Mouse (Mus musculus): ENCODE measurements around the gene Fam163a. TPM values are rescaled to one million over a fixed set of nuclear protein-coding genes. Genes with fewer than 3 reads are reported as not detected.

The Fam163a gene
- polyA plus RNA-seq, 1 experiment from 2014 or later, result 1.0 TPM

DNA sequence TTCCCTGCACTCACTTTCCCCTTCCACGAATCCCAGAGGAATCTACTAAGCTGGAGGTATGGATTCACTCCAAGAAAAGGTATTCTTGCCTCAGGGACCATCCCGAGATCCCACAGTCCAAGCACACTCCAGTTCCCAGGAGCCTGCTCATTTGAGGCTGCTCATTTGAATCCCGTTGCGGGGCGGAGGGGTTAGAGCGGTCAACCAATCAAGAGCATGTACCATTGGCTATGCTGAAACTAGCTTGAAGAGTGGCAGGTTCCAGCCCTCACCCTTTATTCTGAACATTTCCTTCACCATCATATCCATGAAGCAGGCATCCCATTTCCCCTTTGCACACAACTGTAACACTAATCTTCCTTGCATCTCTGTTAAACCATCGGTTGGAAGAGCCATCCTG lies 92.7 kb downstream of the Fam163a start:
- Histone ChIP-seq H3K27ac (no peak overlapping the region), H3K4me2 (0 out of 2 replicates have a peak overlapping the region, but pooled peaks have one; percentile 19), H3K9me3 (no peaks in the 10 kb centered on the region), H3K4me1 (replicated peaks) (peaks cover 15% of the 10 kb centered on the region), H3K4me3 (replicated peaks) (no peak overlapping the region), H3K27me3 (peaks cover 7% of the 10 kb centered on the region; the same call in 1 of the 2 replicates), H3K36me3 (no peaks in the 10 kb centered on the region), H3K9ac (replicated peaks) (no peak overlapping the region)
- 60% methylated on average over 7 of the region's 7 CpGs for WGBS
- ATAC-seq (ENCODE audit: insufficient number of reproducible peaks, insufficient read depth, low FRiP score, low TSS enrichment, low read depth), result no peak

DNA sequence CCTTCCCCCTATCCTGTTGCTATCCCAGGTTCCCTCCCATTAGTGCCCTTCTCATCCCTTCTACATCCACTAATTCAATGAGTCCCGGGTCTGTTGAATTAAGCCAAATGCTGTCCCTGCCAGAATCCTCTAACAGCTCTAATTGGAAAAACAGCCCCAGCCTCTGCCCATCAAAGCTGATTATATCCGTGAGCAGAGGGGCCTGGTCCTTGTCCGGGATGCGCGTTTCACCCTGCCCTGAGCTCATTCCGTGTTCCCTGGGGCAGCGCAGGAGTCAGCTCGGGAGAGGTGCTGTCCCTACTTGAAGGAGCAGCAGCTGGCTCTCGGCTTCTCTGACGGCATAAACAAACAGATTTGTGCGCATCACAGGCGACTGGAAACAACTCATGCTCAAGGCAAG lies 93.1 kb downstream of the Fam163a start:
- H3K27ac ChIP-seq, result no peak overlapping the region
- H3K36me3 ChIP-seq, result no peaks in the 10 kb centered on the region
- peaks cover 7% of the 10 kb centered on the region; the same call in 1 of the 2 replicates for H3K27me3 ChIP-seq
- WGBS, result 19% methylated on average over 12 of the region's 12 CpGs
- peaks cover 15% of the 10 kb centered on the region for H3K4me1 ChIP-seq (replicated peaks)
- no peak overlapping the region for H3K9ac ChIP-seq (replicated peaks)
- H3K4me3 ChIP-seq (replicated peaks), result no peak overlapping the region
- peak overlapping the region; percentile 19; the same call in 1 of the 2 replicates for H3K4me2 ChIP-seq
- ATAC-seq (ENCODE audit: insufficient number of reproducible peaks, insufficient read depth, low FRiP score, low TSS enrichment, low read depth), result no peak
- no peaks in the 10 kb centered on the region for H3K9me3 ChIP-seq

DNA sequence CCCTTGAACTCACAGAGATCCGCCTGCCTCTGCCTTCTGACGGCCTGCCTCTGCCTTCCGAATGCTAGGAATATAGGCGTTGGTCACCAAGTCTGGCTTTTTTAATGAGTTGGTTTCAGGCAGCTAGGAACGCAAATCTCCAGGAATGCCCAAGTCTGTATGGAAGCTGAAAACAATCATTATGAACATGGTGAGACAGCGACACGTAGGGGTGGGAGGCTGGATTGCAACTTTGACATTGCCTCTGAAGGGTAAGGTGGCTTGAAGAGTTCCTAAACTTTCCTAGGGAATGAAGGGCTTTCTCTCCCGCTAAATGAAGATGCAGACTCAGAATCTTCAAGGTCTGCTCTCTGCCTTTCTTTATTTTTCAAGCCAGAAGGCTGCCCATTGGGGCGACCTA lies 93.7 kb downstream of the Fam163a start:
- no peaks in the 10 kb centered on the region for H3K36me3 ChIP-seq
- H3K4me2 ChIP-seq, result no peak overlapping the region
- 74% methylated on average over 9 of the region's 9 CpGs for WGBS
- H3K4me1 ChIP-seq (replicated peaks), result peaks cover 15% of the 10 kb centered on the region
- peaks cover 7% of the 10 kb centered on the region; the same call in 1 of the 2 replicates for H3K27me3 ChIP-seq
- no peak for ATAC-seq (ENCODE audit: insufficient number of reproducible peaks, insufficient read depth, low FRiP score, low TSS enrichment, low read depth)
- H3K9ac ChIP-seq (replicated peaks), result no peak overlapping the region
- H3K27ac ChIP-seq, result no peak overlapping the region
- no peak overlapping the region for H3K4me3 ChIP-seq (replicated peaks)
- H3K9me3 ChIP-seq, result no peaks in the 10 kb centered on the region

DNA sequence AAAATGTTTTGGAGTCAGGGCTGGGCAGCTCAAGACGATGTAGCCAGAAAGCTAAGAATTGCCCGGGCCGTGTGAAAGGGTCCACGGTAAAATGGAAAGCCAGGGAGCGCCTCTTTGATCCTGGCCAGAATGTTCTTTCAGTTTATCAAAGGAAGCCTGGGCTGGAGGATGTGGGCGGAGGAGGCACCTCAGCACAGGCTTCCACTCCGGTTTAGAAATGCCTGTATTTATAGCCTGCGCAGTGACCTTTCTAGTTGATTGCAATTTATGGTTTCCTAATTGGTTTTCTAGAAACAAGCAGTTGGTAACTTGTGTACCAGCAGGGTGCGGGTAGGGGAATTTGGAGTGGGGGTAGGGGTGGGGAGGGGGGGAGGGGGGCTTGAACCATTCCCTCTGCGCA lies 96.4 kb downstream of the Fam163a start:
- H3K27ac ChIP-seq, result no peak overlapping the region
- H3K9ac ChIP-seq (replicated peaks), result no peak overlapping the region
- ATAC-seq (ENCODE audit: insufficient number of reproducible peaks, insufficient read depth, low FRiP score, low TSS enrichment, low read depth), result no peak
- peaks cover 7% of the 10 kb centered on the region; the same call in 1 of the 2 replicates for H3K27me3 ChIP-seq
- H3K4me3 ChIP-seq (replicated peaks), result no peak overlapping the region
- peaks cover 11% of the 10 kb centered on the region; the same call in 1 of the 2 replicates for H3K4me1 ChIP-seq (replicated peaks)
- WGBS, result 10% methylated on average over 10 of the region's 10 CpGs
- peaks cover 6% of the 10 kb centered on the region; the same call in 1 of the 2 replicates for H3K9me3 ChIP-seq
- peak overlapping the region; percentile 11 for H3K4me2 ChIP-seq
- H3K36me3 ChIP-seq, result no peaks in the 10 kb centered on the region

DNA sequence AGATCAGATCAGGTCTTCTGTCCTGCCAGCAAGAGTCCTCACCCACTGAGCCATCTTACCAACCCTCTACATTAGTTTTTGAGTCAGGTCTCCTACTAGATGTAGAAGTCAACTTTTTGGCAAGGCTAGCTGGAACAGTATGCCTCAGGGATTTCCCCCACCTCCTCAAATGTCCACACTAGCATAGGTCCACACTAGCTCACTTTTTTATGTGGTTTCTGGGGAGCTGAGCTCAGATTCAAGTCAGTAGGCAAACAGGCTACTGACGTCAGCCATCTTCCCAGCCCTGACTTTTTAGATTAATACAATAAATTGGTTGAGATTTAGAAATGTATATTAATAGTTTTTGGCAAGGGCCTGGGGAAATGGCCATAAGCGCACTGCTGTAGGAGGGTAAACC lies 97.4 kb downstream of the Fam163a start:
- H3K4me2 ChIP-seq, result no peak overlapping the region
- peaks cover 6% of the 10 kb centered on the region; the same call in 1 of the 2 replicates for H3K9me3 ChIP-seq
- peaks cover 7% of the 10 kb centered on the region; the same call in 1 of the 2 replicates for H3K27me3 ChIP-seq
- H3K27ac ChIP-seq, result no peak overlapping the region
- H3K4me3 ChIP-seq (replicated peaks), result no peak overlapping the region
- no peak for ATAC-seq (ENCODE audit: insufficient number of reproducible peaks, insufficient read depth, low FRiP score, low TSS enrichment, low read depth)
- no peaks in the 10 kb centered on the region for H3K36me3 ChIP-seq
- peaks cover 11% of the 10 kb centered on the region; the same call in 1 of the 2 replicates for H3K4me1 ChIP-seq (replicated peaks)
- 91% methylated on average over 2 of the region's 2 CpGs for WGBS
- no peak overlapping the region for H3K9ac ChIP-seq (replicated peaks)

DNA sequence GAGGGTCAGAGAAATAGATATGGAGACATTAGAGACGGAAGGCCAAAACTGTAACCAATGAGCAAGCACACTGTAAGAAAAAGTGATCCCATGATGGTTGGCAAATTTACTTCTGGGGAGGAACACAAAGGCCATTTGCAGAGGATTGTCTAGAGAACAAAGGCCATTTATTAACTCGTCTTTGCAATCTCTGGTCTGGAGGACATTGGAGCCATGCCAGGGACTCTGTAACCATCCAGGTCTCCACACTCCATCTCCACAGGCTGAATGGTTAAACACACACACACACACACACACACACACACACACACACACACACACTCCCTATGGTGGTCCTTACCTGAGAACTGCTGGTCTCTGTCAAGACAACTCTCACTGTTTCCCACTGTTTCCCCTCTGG lies 99.4 kb downstream of the Fam163a start:
- Histone ChIP-seq H3K9me3 (peaks cover 9% of the 10 kb centered on the region; the same call in 1 of the 2 replicates), H3K4me1 (replicated peaks) (peaks cover 6% of the 10 kb centered on the region; the same call in 1 of the 2 replicates), H3K27ac (no peak overlapping the region), H3K9ac (replicated peaks) (no peak overlapping the region), H3K4me3 (replicated peaks) (no peak overlapping the region), H3K4me2 (no peak overlapping the region), H3K27me3 (no peaks in the 10 kb centered on the region), H3K36me3 (no peaks in the 10 kb centered on the region)
- ATAC-seq (ENCODE audit: insufficient number of reproducible peaks, insufficient read depth, low FRiP score, low TSS enrichment, low read depth), result no peak
- WGBS, result 94% methylated on average over 2 of the region's 2 CpGs

DNA sequence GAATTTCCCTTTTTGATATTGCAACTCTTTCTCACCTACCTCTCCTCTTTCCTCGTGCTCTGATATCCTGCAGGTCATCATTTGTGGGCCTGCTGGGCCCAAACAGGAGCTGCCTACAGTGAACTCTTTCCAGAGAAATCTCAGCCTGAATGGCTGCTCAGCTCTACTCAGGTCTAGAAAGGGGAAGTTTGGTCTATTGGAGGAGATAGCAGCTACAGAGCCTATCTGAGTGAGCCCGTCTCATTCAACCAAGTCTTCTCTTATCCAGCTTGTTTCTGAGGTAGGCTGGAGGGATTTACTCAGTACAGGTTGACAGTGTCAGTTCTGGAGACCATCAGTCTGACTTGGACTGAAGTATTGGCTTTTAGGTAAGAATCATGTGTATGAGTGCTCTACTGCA lies 101.1 kb downstream of the Fam163a start:
- no peak overlapping the region for H3K9ac ChIP-seq (replicated peaks)
- no peak overlapping the region for H3K4me2 ChIP-seq
- no peak overlapping the region for H3K27ac ChIP-seq
- ATAC-seq (ENCODE audit: insufficient number of reproducible peaks, insufficient read depth, low FRiP score, low TSS enrichment, low read depth), result no peak
- peaks cover 9% of the 10 kb centered on the region; the same call in 1 of the 2 replicates for H3K9me3 ChIP-seq
- 93% methylated on average over 2 of the region's 2 CpGs for WGBS
- peaks cover 3% of the 10 kb centered on the region; the same call in 1 of the 2 replicates for H3K4me1 ChIP-seq (replicated peaks)
- no peaks in the 10 kb centered on the region for H3K27me3 ChIP-seq
- no peaks in the 10 kb centered on the region for H3K36me3 ChIP-seq
- no peak overlapping the region for H3K4me3 ChIP-seq (replicated peaks)

DNA sequence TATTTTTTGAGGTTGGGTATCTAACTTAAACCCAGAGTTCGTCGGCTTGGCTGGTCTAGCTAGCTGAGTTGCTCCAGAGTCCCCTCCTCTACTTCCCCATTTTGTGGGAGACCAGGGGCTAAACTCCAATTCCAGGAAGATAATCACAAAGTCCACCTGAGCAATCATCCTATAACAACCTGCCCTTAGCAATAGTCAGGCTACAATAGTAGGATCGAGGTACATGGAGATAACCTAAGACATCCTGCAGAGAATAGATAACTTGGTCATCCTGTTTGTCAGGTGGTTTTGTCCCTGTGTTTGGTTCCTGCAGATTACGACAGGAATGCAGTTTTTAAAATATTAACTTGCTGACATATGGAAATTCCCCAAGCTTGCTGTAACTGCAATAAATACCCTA lies 113.0 kb downstream of the Fam163a start:
- H3K27me3 ChIP-seq, result no peaks in the 10 kb centered on the region
- no peak overlapping the region for H3K4me2 ChIP-seq
- peaks cover 21% of the 10 kb centered on the region for H3K4me1 ChIP-seq (replicated peaks)
- no peaks in the 10 kb centered on the region for H3K9me3 ChIP-seq
- no peak overlapping the region for H3K27ac ChIP-seq
- no peak overlapping the region for H3K9ac ChIP-seq (replicated peaks)
- WGBS, result 93% methylated on average over 4 of the region's 4 CpGs
- H3K4me3 ChIP-seq (replicated peaks), result no peak overlapping the region
- no peaks in the 10 kb centered on the region for H3K36me3 ChIP-seq
- no peak for ATAC-seq (ENCODE audit: insufficient number of reproducible peaks, insufficient read depth, low FRiP score, low TSS enrichment, low read depth)

DNA sequence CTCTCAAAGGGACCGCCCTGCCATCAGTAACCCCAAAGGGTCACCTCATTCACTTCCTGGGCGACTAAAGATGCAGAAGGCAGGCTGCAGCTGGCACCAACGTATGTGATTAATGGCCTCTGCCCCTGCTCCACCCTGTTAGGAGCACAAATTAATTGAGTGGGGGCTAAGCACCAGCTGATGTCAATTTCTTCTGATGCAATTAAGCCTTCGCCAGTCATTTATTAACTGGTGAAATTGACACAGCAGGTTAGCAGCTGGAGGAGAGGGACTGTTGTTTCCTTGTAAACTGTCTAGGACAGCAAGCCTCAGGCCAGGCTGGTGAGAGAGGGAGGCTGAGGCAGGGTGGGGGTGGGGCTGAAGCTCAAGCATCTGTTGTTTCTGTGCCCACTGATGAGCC lies 114.8 kb downstream of the Fam163a start:
- H3K4me2 ChIP-seq, result no peak overlapping the region
- ATAC-seq (ENCODE audit: insufficient number of reproducible peaks, insufficient read depth, low FRiP score, low TSS enrichment, low read depth), result no peak; the same call in 1 of the 2 replicates
- WGBS, result 24% methylated on average over 4 of the region's 4 CpGs
- no peak overlapping the region for H3K9ac ChIP-seq (replicated peaks)
- H3K27me3 ChIP-seq, result no peaks in the 10 kb centered on the region
- H3K27ac ChIP-seq, result no peak overlapping the region
- no peaks in the 10 kb centered on the region for H3K36me3 ChIP-seq
- no peaks in the 10 kb centered on the region for H3K9me3 ChIP-seq
- H3K4me3 ChIP-seq (replicated peaks), result no peak overlapping the region
- peaks cover 21% of the 10 kb centered on the region for H3K4me1 ChIP-seq (replicated peaks)

DNA sequence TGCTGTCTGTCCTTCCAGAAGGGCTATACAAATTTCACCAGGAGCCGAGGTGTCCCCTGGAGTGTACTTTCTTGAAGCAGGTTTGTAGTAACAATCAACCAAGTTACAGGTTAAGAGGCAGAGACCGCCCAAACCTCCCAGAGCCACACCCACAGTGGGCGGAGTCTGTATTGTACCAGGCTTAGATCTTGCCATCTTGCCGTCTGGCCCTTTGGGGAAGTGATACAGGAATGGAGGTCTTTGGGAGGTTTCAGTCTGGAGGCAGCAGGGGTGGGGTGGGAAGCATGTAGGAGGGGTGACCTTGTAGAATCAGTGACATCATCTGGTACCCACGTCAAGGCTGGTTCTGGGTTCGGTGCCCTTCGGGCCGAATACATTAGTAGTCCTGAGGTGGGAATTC lies 115.3 kb downstream of the Fam163a start:
- H3K4me3 ChIP-seq (replicated peaks), result no peak overlapping the region
- no peaks in the 10 kb centered on the region for H3K27me3 ChIP-seq
- no peak overlapping the region for H3K27ac ChIP-seq
- H3K9me3 ChIP-seq, result no peaks in the 10 kb centered on the region
- H3K4me2 ChIP-seq, result no peak overlapping the region
- H3K9ac ChIP-seq (replicated peaks), result no peak overlapping the region
- H3K36me3 ChIP-seq, result no peaks in the 10 kb centered on the region
- ATAC-seq (ENCODE audit: insufficient number of reproducible peaks, insufficient read depth, low FRiP score, low TSS enrichment, low read depth), result no peak
- 69% methylated on average over 8 of the region's 8 CpGs for WGBS
- peaks cover 21% of the 10 kb centered on the region for H3K4me1 ChIP-seq (replicated peaks)

DNA sequence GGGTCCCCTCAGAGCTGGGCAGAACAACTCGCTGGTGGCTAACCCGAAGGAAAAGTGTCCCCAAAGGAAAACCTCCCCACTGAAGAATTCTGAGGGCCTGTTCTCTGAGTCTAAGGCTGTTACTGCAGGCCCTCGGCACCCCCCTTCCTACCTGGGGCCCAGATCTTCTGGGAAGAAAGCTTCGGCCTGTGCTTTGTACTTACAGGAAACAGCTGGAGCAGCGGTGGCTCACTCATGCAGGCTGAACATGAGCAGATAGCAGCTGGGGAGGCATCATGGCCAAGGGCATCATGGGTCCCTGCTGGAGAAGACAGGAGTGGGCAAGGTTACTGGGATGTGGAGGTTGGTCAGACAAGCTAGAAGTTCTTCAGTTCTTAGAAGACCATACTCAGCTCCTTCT lies 117.2 kb downstream of the Fam163a start:
- Histone ChIP-seq H3K9me3 (no peaks in the 10 kb centered on the region), H3K4me1 (replicated peaks) (peaks cover 21% of the 10 kb centered on the region), H3K27me3 (no peaks in the 10 kb centered on the region), H3K36me3 (no peaks in the 10 kb centered on the region), H3K4me2 (no peak overlapping the region), H3K4me3 (replicated peaks) (no peak overlapping the region), H3K27ac (no peak overlapping the region), H3K9ac (replicated peaks) (no peak overlapping the region)
- WGBS, result 70% methylated on average over 5 of the region's 5 CpGs
- ATAC-seq (ENCODE audit: insufficient number of reproducible peaks, insufficient read depth, low FRiP score, low TSS enrichment, low read depth), result no peak

DNA sequence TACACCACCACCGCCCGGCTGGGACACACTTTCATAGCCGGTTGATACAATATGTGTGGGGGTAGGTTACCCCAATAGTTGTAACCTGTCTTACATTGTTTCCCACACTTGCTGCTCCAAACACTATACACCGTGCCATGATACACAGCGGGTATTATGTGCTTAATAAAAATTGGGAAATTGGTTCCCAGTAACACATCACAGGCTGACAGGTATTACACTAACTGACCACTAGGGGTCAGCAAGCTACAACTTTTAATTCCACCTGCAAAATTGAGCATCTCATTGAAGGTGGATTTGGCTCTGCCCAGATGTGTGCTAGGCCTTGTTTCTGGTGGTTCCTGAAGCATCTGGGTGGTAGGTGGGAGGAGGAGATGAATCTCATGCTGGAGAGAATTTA lies 119.1 kb downstream of the Fam163a start:
- H3K9me3 ChIP-seq, result no peaks in the 10 kb centered on the region
- peaks cover 13% of the 10 kb centered on the region for H3K4me1 ChIP-seq (replicated peaks)
- no peaks in the 10 kb centered on the region; the same call in 1 of the 2 replicates for H3K27me3 ChIP-seq
- no peak overlapping the region for H3K27ac ChIP-seq
- no peaks in the 10 kb centered on the region for H3K36me3 ChIP-seq
- H3K4me2 ChIP-seq, result no peak overlapping the region
- ATAC-seq (ENCODE audit: insufficient number of reproducible peaks, insufficient read depth, low FRiP score, low TSS enrichment, low read depth), result no peak
- WGBS, result 56% methylated on average over 5 of the region's 5 CpGs
- H3K4me3 ChIP-seq (replicated peaks), result no peak overlapping the region
- no peak overlapping the region for H3K9ac ChIP-seq (replicated peaks)

Measured in limb, embryonic 12.5 days (tissue).